Mouse (Mus musculus): Measurements from ENCODE around the gene Fam173a. TPM values are rescaled to one million over a fixed set of nuclear protein-coding genes. Genes with fewer than 3 reads are reported as not detected.
A peak's percentile ranks its signal among the peaks of the same experiment; 100 is the strongest.

Fam173a gene
- polyA plus RNA-seq, 1 experiment from 2014 or later = 68.1 TPM

DNA sequence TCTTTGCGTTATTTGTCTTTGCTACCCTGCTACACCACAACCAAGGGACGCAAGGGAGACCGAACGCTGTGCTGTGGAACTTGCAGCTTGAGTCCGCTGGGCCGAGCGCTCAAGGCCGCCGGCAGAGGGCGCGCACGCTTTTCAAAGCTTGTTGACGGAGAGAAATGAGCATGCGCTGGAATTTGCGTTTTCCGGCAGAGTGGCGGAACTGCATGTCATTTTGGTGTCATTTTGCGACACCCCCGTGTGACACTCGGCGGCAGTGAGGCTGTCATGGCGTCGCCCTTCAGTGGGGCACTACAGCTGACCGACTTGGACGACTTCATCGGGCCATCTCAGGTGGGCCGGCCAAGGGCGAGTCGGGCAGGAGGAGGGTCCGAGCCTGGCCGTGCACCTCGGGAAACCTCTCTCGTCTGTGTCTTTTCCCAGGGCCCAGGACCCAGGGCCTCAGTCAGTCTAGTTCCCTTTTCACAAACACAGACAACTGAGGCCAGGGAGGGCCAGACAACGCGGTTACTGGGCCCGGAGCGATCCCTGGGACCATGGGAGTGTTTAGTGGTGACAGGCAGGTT lies 19.1 kb downstream of the Fam173a start, which contains the start of gene Narfl:
TSS of gene Narfl (plus strand) at position 228 of the 572 bp plus-strand sequence.
- Histone ChIP-seq H3K9ac (peak within 1 kb of the TSS; percentile 84), H3K4me3 (peak within 1 kb of the TSS; percentile 79), H3K4me1 (peaks cover 18% of the 10 kb centered on the region), H3K27ac (no peak within 1 kb of the TSS; the same call in 1 of the 2 replicates), H3K27me3 (replicated peaks) (peaks cover 27% of the 10 kb centered on the region), H3K9me3 (replicated peaks) (no peaks in the 10 kb centered on the region), H3K4me2 (peak within 1 kb of the TSS; percentile 87), H3K36me3 (peaks cover 23% of the 10 kb centered on the region)
- ATAC-seq = peak; percentile 83
- under 1% methylated on average over 37 of the region's 37 CpGs for WGBS (ENCODE audit: insufficient replicate concordance)

DNA sequence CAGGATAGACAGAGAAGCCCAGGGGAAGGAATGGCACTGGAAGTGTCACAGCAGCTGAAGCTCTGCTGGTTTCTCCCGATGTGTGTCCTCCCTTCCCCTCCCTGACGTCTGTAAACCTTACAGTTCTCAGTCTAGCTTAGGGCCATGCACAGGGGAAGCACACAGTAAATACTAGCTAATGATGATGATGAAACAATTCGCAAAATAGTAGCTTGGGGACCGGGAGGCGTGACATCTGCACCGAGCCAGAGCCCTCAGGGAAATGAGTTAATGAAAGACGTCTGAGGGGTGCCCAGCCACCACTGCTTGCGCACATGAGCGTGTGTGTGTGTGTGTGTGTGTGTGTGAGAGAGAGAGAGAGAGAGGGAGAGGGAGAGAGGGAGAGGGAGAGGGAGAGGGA lies 23.4 kb downstream of the Fam173a start:
- H3K4me1 ChIP-seq = peaks cover 3% of the 10 kb centered on the region
- 50% methylated on average over 9 of the region's 9 CpGs for WGBS (ENCODE audit: insufficient replicate concordance)
- H3K27ac ChIP-seq = no peak overlapping the region
- no peak for ATAC-seq
- H3K36me3 ChIP-seq = no peaks in the 10 kb centered on the region
- no peak overlapping the region for H3K9ac ChIP-seq
- H3K4me3 ChIP-seq = no peak overlapping the region
- no peaks in the 10 kb centered on the region for H3K9me3 ChIP-seq (replicated peaks)
- no peak overlapping the region for H3K4me2 ChIP-seq
- peaks cover 55% of the 10 kb centered on the region for H3K27me3 ChIP-seq (replicated peaks)

GRCm38 (mm10) chr17:25765886-25766285 lies 26.8 kb downstream of the Fam173a start:
- Histone ChIP-seq H3K4me2 (no peak overlapping the region), H3K9me3 (replicated peaks) (no peaks in the 10 kb centered on the region), H3K4me3 (no peak overlapping the region), H3K4me1 (no peaks in the 10 kb centered on the region), H3K9ac (no peak overlapping the region), H3K27ac (no peak overlapping the region), H3K36me3 (no peaks in the 10 kb centered on the region), H3K27me3 (replicated peaks) (peaks cover 48% of the 10 kb centered on the region)
- no peak for ATAC-seq
- WGBS (ENCODE audit: insufficient replicate concordance) = 60% methylated on average over 5 of the region's 5 CpGs

DNA sequence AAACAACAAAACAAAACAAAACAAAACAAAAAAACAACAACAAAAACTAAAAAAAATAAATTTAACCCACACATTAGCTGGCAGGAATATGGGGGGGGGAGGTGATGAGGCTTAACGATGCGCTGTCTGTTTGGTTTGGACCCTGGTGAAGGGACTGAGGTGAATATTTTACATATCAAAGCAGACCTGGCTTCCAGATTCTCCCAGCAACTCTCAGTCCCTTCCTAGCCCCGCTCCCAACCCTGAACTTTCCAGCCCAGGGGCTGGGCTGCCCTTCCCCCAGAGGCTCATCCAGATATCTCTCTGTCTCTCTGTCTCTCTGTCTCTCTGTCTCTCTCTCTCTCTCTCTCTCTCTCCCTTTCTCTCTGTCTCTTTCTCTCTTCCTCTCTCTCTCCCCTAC lies 30.1 kb downstream of the Fam173a start:
- Histone ChIP-seq H3K9me3 (replicated peaks) (no peaks in the 10 kb centered on the region), H3K9ac (no peak overlapping the region), H3K4me3 (no peak overlapping the region), H3K4me2 (no peak overlapping the region), H3K36me3 (no peaks in the 10 kb centered on the region), H3K27me3 (replicated peaks) (peaks cover 22% of the 10 kb centered on the region), H3K27ac (no peak overlapping the region), H3K4me1 (no peaks in the 10 kb centered on the region)
- 30% methylated on average over 3 of the region's 3 CpGs for WGBS (ENCODE audit: insufficient replicate concordance)
- no peak for ATAC-seq

GRCm38 (mm10) chr17:25761561-25761970 lies 31.1 kb downstream of the Fam173a start:
- no peak overlapping the region for H3K27ac ChIP-seq
- peaks cover 15% of the 10 kb centered on the region; the same call in 1 of the 2 replicates for H3K27me3 ChIP-seq (replicated peaks)
- no peaks in the 10 kb centered on the region for H3K36me3 ChIP-seq
- 41% methylated on average over 4 of the region's 4 CpGs for WGBS (ENCODE audit: insufficient replicate concordance)
- no peaks in the 10 kb centered on the region for H3K4me1 ChIP-seq
- H3K4me2 ChIP-seq = no peak overlapping the region
- H3K9ac ChIP-seq = no peak overlapping the region
- H3K9me3 ChIP-seq (replicated peaks) = no peaks in the 10 kb centered on the region
- no peak overlapping the region for H3K4me3 ChIP-seq
- ATAC-seq = no peak

- no peak overlapping the region for H3K9ac ChIP-seq
- no peak overlapping the region for H3K4me3 ChIP-seq
- no peaks in the 10 kb centered on the region for H3K4me1 ChIP-seq
- H3K4me2 ChIP-seq = no peak overlapping the region
- 52% methylated on average over 8 of the region's 8 CpGs for WGBS (ENCODE audit: insufficient replicate concordance)
- peaks cover 9% of the 10 kb centered on the region; the same call in 1 of the 2 replicates for H3K27me3 ChIP-seq (replicated peaks)
- no peaks in the 10 kb centered on the region for H3K9me3 ChIP-seq (replicated peaks)
- no peak for ATAC-seq
- H3K27ac ChIP-seq = no peak overlapping the region
- H3K36me3 ChIP-seq = no peaks in the 10 kb centered on the region
Measured at GRCm38 (mm10) chr17:25760148-25760547, 32.6 kb downstream of the Fam173a start.

- no peak overlapping the region for H3K4me3 ChIP-seq
- H3K4me2 ChIP-seq = no peak overlapping the region
- H3K27me3 ChIP-seq (replicated peaks) = peaks cover 16% of the 10 kb centered on the region; the same call in 1 of the 2 replicates
- no peak for ATAC-seq
- no peak overlapping the region for H3K27ac ChIP-seq
- WGBS (ENCODE audit: insufficient replicate concordance) = 43% methylated on average over 3 of the region's 3 CpGs
- H3K4me1 ChIP-seq = no peaks in the 10 kb centered on the region
- no peaks in the 10 kb centered on the region for H3K9me3 ChIP-seq (replicated peaks)
- no peaks in the 10 kb centered on the region for H3K36me3 ChIP-seq
- no peak overlapping the region for H3K9ac ChIP-seq
Measured at GRCm38 (mm10) chr17:25757691-25758090, 35.0 kb downstream of the Fam173a start.

DNA sequence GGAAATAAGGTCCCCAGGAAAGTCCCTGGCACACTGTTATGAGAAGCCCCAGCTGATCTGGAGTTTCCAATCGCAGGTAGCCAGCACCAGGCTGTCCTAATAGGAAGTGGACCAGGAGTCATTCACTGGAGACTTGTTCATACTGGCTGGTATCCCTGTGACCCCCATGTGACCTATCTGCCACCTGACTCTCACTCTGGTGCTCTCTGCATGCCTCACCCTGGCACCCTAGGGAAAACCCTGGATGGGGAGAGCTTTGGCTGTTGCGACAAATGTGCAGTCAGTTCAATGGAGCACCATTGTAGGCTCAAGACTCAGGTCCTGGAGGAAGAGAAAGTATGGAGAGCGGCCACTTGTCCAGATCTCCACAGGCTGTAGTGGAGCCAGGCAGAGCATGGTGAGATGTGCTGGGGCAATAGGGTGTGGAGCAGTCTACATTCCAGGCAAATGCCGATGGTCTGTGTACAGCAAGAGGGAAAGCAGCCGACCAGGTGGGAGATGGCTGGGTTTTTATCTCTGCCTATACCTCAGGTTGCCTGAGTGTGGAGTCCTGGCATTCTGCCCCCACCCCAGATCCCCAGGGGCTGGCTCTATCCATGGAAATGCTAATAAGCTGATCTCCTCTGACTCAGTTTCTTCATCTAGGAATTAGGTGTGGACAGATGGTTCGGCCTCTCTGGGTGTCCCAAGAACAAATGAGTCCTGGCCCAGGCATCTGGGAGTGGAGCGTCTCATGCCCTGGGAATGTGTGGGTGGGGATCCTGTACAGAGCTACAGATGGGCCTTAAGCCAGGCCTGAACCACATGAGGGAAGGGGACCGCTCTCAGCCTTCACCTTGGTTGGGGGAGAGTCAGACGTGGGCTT lies 36.1 kb downstream of the Fam173a start:
- 64% methylated on average over 9 of the region's 9 CpGs for WGBS (ENCODE audit: insufficient replicate concordance)
- Histone ChIP-seq H3K27ac (no peak overlapping the region), H3K9ac (no peak overlapping the region), H3K9me3 (replicated peaks) (no peaks in the 10 kb centered on the region), H3K36me3 (no peaks in the 10 kb centered on the region), H3K4me3 (no peak overlapping the region), H3K4me1 (no peaks in the 10 kb centered on the region), H3K27me3 (replicated peaks) (peaks cover 18% of the 10 kb centered on the region; the same call in 1 of the 2 replicates), H3K4me2 (no peak overlapping the region)
- ATAC-seq = no peak

DNA sequence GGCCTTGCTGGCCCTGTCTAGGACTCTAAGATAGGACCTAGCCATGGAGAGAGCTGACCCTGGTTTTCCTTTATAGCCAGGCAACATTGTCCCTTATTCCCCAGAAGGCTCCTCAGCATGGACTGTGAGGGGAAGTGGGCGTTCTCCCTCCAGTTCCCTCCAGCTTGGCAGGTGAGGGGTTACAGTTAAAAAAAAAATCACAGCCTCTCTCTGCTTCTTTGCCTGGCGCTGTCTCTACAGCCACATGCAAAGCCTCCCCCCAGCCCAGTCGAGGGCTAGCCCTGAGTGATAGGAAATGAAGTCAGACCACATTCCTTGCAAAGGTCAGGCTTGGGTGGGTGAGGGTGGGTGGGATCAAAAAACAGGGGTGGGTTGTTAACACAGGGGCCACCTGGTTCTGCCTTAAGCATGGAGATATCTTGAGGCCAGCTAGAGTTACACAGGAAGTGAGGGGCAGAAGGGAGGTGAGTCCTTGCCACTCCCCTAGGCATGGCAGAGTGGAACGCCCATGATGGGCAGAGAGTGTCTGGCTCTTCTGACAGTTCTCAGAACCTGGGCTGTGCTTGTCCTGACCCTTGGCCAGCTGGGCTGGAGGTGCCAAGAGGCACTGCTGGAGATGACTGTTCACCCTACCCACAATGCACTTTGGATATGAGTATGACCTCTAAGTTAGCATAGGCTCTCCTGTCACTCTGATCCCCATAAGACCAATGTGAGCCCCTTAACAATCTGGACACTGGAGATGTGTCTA lies 36.9 kb downstream of the Fam173a start:
- no peak for ATAC-seq
- Histone ChIP-seq H3K4me1 (no peaks in the 10 kb centered on the region), H3K4me3 (no peak overlapping the region), H3K27ac (no peak overlapping the region), H3K9me3 (replicated peaks) (no peaks in the 10 kb centered on the region), H3K27me3 (replicated peaks) (peaks cover 18% of the 10 kb centered on the region; the same call in 1 of the 2 replicates), H3K9ac (no peak overlapping the region), H3K36me3 (no peaks in the 10 kb centered on the region), H3K4me2 (no peak overlapping the region)
- 39% methylated on average over 4 of the region's 4 CpGs for WGBS (ENCODE audit: insufficient replicate concordance)

- 69% methylated on average over 4 of the region's 4 CpGs for WGBS (ENCODE audit: insufficient replicate concordance)
- Histone ChIP-seq H3K4me3 (no peak overlapping the region), H3K27ac (no peak overlapping the region), H3K9me3 (replicated peaks) (no peaks in the 10 kb centered on the region), H3K36me3 (no peaks in the 10 kb centered on the region), H3K9ac (no peak overlapping the region), H3K27me3 (replicated peaks) (peaks cover 17% of the 10 kb centered on the region; the same call in 1 of the 2 replicates), H3K4me2 (no peak overlapping the region), H3K4me1 (no peaks in the 10 kb centered on the region)
- no peak for ATAC-seq
Measured at GRCm38 (mm10) chr17:25755086-25755485, 37.6 kb downstream of the Fam173a start.

DNA sequence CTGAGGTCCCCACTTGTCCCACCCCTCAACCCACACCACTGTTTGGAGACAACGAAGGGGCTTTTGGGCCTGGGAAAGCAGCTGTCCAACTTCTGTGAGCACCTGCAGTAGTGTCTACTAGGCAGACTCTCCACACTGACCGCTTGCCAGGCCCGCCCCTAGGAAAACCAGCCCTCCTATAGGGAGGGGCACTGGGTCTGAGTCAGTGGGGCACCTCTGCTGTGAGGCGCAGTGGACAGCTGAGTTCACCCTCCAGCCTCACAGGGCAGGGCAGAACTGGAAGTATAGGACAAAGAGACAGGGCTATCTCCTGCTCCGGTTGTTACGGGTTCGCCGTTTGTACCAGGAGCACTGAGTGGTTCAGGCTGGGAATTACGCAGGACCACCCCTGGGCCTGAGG lies 38.5 kb downstream of the Fam173a start, which contains the start of gene Msln:
TSS of gene Msln (minus strand) at position 138 of the 400 bp plus-strand sequence.
- WGBS (ENCODE audit: insufficient replicate concordance) = 71% methylated on average over 9 of the region's 9 CpGs
- Histone ChIP-seq H3K4me2 (no peak within 1 kb of the TSS), H3K9me3 (replicated peaks) (no peaks in the 10 kb centered on the region), H3K4me1 (no peaks in the 10 kb centered on the region), H3K27ac (no peak within 1 kb of the TSS), H3K36me3 (no peaks in the 10 kb centered on the region), H3K27me3 (replicated peaks) (peaks cover 14% of the 10 kb centered on the region; the same call in 1 of the 2 replicates), H3K9ac (no peak within 1 kb of the TSS), H3K4me3 (no peak within 1 kb of the TSS)
- ATAC-seq = no peak
